Mouse (Mus musculus): ENCODE measurements around the gene St3gal5.

- TF ChIP-seq GATA1 (IDR thresholded peaks at IDR 0.05; ENCODE audit: borderline replicate concordance, low read length), result no peak
- TF ChIP-seq FLI1 (IDR thresholded peaks at IDR 0.05; ENCODE audit: low read length), result no peak
Observed at GRCm38 (mm10) chr6:72108941-72109892, 11.8 kb downstream of the St3gal5 start.

All from megakaryocyte, embryonic 14.5 days (primary cell).